Mouse (Mus musculus) liver, adult 2 months (tissue): Measurements from ENCODE around the gene Safb2.

Source experiments
- CTCF ChIP-seq: fragments of 200-500 bp; IDR thresholded peaks from 2 replicates; pipeline ENCODE4 v1.5.1; 2011; ENCODE audit warnings: low read depth, low read length, control low read depth
- POLR2A ChIP-seq: fragments of 200-500 bp; IDR thresholded peaks from 2 replicates; pipeline ENCODE4 v1.6.1; 2011; ENCODE audit warnings: low read length, control low read depth; ENCODE audit not compliant: insufficient read depth; ENCODE audit errors: extremely low read depth

GRCm38 (mm10) chr17:56616725-56617124 is 32.3 kb upstream of the Safb2 start:
- TF ChIP-seq POLR2A = no peak
- TF ChIP-seq CTCF = no peak
